Mouse (Mus musculus) large intestine, adult 2 months (tissue): ENCODE measurements around the gene Sdcbp2. TPM values are rescaled to one million over a fixed set of nuclear protein-coding genes. Genes with fewer than 3 reads are reported as not detected.
"Not testable (repeated sequence)": the region's sequence is repeated elsewhere in the genome, so short reads cannot be mapped to it uniquely, and the experiment has no call there.

Source experiments
- DNase-seq: peaks from one replicate; pipeline ENCODE4 v3.0.0-alpha.2; 2012; ENCODE audit warnings: low read depth, low spot score
- WGBS: fragments of 180-500 bp; shearing (Covaris S2); methylation state at CpG from one replicate; pipeline ENCODE4 v1.1.7; 2018; 5-methylcytosine and 5-hydroxymethylcytosine counted together
- polyA plus RNA-seq: library from polyadenylated mRNA; depleted of rRNA; stranded (reverse); fragments of >200 nt; gene quantifications from 2 replicates; pipeline ENCODE4 v1.2.3, GENCODE M21; 2012

Sdcbp2 gene
- polyA plus RNA-seq, 1 experiment, result 157 TPM

DNA sequence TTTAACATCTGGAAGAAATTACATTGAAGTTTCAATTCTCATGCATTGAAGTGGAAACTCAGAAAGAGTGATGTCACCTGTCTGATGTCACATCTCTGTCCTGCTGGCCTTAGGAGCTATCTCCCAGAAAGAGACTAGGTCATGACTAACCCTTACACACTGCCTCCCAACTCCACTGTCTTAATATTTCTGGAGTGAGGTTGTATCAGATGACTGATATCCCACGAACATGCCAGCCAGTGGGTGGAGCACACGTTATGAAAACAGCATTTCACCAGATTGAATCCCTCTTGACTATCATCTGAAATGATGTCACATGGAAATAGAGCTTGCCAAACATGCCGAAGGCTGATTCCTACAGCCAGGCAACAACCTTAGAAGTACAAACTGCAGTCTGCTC is 7.4 kb upstream of the Sdcbp2 start:
- 41% methylated on average over 3 of the region's 3 CpGs for WGBS
- DNase-seq, result no peak

DNA sequence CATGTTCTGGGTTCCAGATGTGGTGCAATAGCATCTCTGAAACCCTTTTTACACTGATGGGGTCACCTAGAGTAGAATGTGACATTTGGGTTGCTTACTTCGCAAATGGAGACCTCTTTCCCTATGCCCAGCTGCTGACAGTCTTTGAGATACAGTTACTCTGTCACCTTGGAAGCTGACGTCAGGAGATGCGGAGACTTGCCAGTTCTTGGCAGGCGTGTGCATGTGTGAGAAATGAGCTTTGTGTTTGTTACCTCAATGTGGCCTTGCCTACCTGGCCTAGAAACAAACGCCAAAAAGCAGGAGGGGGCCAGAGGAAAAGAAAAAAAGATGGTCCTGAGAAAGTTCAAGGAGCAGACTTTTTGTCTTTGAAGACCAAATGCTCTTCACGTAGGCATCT is 5.6 kb upstream of the Sdcbp2 start:
- WGBS, result 88% methylated on average over 6 of the region's 6 CpGs
- DNase-seq, result no peak

DNA sequence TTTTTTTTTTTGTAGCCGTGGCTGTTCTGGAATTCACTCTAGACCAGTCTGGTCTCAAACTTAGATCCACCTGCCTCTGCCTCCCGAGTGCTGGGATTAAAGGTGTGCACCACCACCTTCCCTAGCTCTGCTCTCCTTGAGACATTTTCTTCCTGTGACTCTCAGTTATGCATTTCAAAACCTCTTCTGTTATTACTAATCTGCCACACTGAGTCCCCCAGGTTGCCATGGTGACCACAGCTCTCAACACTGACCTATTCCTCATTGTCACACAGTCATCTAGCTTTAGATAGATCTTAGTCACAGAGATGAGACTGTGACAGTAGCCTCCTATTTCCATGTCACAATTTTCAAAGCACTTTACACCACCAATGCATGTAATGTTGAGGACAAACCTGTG is 3.0 kb upstream of the Sdcbp2 start:
- WGBS, result 77% methylated on average over 2 of the region's 2 CpGs
- DNase-seq, result no peak

- no peak for DNase-seq
- 69% methylated on average over 3 of the region's 3 CpGs for WGBS
Observed at GRCm38 (mm10) chr2:151573667-151574066, 1.2 kb downstream of the Sdcbp2 start.

DNA sequence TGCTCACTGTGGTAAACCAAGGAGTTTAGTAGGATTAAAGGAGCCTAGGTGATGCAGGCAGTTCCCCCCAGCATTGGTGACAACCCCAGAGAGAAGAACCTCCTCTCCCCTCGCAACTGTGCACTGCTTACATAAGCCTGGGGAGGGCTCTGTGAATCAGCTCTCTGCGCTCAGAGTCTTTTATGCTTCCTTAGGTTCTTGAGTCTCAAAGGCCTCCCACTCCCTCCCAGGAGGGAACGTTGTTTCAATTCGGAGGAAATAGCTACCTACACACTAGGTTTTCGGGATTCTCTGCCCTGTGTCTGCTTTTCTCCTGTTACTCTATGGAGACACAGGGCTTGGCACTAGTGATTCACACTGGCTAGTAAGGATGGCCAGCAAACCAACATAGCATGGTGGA is 2.2 kb downstream of the Sdcbp2 start:
- 86% methylated on average over 5 of the region's 5 CpGs for WGBS
- DNase-seq, result no peak

DNA sequence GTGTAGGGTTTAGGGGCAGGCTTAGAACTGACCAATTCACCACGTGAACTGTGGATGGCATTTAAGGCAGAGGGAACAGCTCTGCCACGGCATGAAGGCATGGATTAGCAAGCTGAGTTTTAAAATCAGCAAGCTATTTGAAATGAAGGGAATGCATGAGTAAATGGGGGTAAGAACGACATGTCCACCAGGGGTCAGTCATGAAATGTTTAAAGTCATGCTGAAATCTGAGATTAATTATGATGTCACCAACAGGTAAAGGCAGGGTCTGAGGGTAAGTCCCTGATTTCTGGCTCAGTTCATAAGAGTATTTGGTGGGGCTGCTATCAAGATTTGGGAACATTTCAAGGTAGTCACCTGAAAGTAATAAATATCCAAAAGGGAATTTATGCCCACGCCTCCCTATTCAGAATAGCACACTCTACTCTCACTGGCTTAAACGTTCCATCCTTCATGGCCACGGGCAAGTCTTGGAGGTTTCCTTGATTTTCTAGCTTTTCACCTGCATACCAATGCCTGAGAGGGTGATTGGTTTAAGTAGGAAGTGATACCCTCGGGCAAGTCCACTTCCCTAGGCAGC is 2.8 kb downstream of the Sdcbp2 start:
- DNase-seq, result no peak
- WGBS, result 19% methylated on average over 7 of the region's 7 CpGs

- no peak for DNase-seq
- 1% methylated on average over 38 of the region's 38 CpGs for WGBS
Observed at GRCm38 (mm10) chr2:151575699-151576389, 3.4 kb downstream of the Sdcbp2 start.

DNA sequence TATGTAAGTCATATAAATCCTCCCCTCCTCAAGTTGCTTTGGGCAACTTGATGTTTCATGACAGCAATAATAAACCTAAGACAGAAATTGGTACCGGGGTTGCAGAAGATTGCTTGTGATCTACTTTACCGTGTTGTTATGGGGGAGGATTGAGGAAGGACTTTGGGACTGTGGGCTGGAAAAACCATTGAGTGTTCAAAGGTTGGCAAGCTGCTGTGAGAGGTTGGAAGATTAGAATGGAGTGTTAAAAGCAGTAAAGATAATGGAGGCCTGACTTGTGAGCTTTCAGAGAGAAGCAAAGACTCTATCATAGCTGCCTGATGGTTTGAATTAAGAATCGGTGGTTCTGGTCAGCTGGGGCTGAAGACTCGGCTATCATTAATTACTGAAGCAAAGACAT is 6.8 kb downstream of the Sdcbp2 start:
- 52% methylated on average over 4 of the region's 4 CpGs for WGBS
- no peak for DNase-seq

- DNase-seq, result no peak
- 26% methylated on average over 1 of the region's 1 CpGs for WGBS
Observed at GRCm38 (mm10) chr2:151580945-151581344, 8.5 kb downstream of the Sdcbp2 start.

DNA sequence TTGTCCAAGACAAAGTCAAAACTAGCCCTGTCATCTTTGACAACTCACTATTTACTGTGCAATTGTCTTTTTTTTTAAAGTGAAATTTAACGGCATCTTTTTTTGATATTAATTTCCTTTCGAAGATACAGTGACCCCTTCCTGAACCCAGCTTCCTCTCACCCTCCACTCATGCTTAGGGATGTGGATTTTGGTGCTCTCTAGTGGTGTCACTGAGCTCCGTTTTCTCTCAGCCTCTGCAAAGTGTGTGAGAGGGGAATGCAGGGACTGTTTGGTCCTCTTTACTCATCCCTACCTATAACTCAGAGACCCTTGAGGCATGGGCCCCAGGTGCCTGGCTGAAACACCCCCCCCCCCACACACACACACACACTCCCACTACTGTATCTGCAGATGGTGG is 13.5 kb downstream of the Sdcbp2 start:
- DNase-seq, result no peak
- WGBS, result 48% methylated on average over 3 of the region's 3 CpGs

DNA sequence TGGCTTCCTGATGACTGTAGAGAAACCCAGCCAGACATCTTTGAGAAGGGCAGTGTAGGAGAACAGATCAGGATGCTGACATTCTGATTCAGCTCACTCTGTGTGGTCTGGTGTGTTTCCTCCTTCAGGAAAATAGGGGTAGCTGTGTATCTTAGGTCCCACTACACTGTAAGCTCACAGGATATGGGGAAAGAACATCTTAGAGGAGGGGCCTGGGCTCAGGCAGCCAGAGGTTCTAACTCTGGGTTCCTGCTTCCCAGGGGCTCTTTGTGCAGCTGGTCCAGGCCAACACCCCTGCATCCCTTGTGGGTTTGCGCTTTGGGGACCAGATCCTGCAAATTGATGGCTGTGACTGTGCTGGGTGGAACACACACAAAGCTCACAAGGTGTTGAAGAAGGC is 14.4 kb downstream of the Sdcbp2 start:
- no peak for DNase-seq
- WGBS, result 85% methylated on average over 1 of the region's 1 CpGs

DNA sequence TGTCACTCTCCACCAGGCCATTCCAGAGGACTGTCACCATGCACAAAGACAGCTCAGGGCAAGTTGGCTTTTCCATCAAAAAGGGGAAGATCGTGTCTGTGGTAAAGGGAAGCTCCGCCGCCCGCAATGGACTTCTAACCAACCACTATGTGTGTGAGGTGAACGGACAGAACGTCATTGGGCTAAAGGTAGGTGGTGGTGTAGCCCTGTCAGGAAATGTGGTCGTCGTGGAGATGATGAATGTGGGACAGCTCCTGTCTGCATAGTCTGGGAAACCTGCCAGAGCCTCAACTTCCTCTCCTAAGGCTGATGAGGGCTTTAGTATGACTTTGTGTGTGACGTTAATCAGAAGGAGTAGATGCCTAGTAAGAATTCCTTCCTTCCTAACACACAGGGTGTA is 14.9 kb downstream of the Sdcbp2 start:
- 67% methylated on average over 9 of the region's 9 CpGs for WGBS
- no peak for DNase-seq

DNA sequence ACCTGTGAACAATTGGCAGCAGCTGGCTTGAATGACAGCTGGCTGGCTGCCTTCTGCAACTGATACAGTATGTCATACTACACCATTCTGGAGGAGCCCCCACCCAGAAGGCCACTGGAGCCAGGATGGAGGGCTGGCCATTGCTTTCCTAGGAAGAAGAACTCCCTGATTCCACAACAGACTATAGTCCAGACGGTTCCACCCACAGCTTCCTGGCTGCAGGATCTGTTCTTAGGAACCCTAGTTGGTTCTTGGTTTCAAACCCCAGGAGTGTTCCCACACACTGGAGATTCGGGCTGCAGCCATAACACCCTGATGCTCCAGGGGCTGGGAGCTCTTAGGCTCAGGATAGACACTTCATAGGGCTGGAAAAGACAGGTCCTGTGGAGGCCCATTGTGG is 25.6 kb downstream of the Sdcbp2 start:
- DNase-seq, result no peak

GRCm38 (mm10) chr2:151602106-151602505 is 29.7 kb downstream of the Sdcbp2 start:
- DNase-seq, result no peak
- WGBS, result 27% methylated on average over 4 of the region's 4 CpGs

More for the DNA sequence above, 25.6 kb downstream of the Sdcbp2 start:
- WGBS, result 81% methylated on average over 2 of the region's 2 CpGs

GRCm38 (mm10) chr2:151603630-151604029 is 31.2 kb downstream of the Sdcbp2 start:
- no peak for DNase-seq
- 31% methylated on average over 4 of the region's 4 CpGs for WGBS

- WGBS, result 44% methylated on average over 11 of the region's 11 CpGs
- no peak for DNase-seq
Observed at GRCm38 (mm10) chr2:151605437-151605987, 33.1 kb downstream of the Sdcbp2 start.

GRCm38 (mm10) chr2:151608435-151608834 is 36.0 kb downstream of the Sdcbp2 start:
- no peak for DNase-seq
- 78% methylated on average over 1 of the region's 1 CpGs for WGBS

- no peak for DNase-seq
- 21% methylated on average over 3 of the region's 3 CpGs for WGBS
Observed at GRCm38 (mm10) chr2:151609974-151610373, 37.6 kb downstream of the Sdcbp2 start.

GRCm38 (mm10) chr2:151615779-151616178 is 43.4 kb downstream of the Sdcbp2 start:
- not testable (repeated sequence) for DNase-seq
- WGBS, result 66% methylated on average over 8 of the region's 8 CpGs

DNA sequence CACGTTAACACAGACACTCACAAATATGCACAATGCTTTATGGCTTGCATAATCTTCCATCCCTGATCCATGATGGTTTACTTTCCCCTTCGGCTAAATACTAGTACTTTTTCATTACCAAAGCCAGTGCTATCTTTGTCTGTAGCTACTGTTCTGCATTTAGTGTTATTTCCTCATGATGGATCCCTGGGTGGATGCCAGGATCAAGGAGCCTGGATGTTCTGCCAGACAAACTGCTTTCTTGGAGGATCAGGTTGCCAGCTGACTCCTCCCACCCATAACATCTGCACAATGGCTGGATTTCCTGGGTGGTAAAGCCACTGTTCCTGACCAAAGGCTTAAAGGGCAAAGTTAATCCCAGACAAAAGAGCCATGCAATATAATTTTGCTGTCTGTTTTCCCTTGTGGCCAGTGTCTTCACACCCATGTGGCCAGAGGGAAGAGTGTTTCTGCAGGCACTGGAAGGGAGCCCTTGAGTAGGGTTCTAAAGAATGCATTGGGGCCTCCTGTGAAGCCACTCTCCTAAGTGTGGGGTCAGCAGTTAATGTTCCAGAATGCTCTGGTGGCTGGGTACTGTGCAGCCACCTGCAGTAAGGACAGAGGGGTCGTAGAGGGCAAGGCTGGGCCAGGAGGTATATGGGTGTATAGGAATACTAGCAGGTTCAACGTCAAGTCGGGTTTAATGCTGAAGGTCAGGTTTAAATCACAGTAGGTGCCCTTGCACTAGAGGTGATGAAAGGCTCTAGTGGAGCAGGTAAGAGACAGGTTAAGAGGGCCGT is 44.3 kb downstream of the Sdcbp2 start:
- 46% methylated on average over 6 of the region's 6 CpGs for WGBS
- DNase-seq, result peak; percentile 48

GRCm38 (mm10) chr2:151623776-151624175 is 51.4 kb downstream of the Sdcbp2 start:
- no peak for DNase-seq
- WGBS, result 61% methylated on average over 3 of the region's 3 CpGs
